Mouse (Mus musculus): ENCODE results near the gene Galk2. TPM values are rescaled to one million over a fixed set of nuclear protein-coding genes. Genes with fewer than 3 reads are reported as not detected.

Gene Galk2
- polyA plus RNA-seq, 1 experiment from 2014 or later = 29.2 TPM

Other genes with a start within 250 kb of the Galk2 start
- 3.1 TPM in 2 replicates for gene Cep152, start 234.0 kb upstream of the Galk2 start, polyA plus RNA-seq (2015; fragmentation: Nextera tagmentation; extraction: Ambion mirVana)
- gene Eid1, start 186.0 kb upstream of the Galk2 start, polyA plus RNA-seq (2015; fragmentation: Nextera tagmentation; extraction: Ambion mirVana) = 371 and 409 TPM in 2 replicates
- gene Shc4, start 135.0 kb upstream of the Galk2 start, polyA plus RNA-seq (2015; fragmentation: Nextera tagmentation; extraction: Ambion mirVana) = 3.8 and 4.4 TPM in 2 replicates
- gene Secisbp2l, start 76.2 kb upstream of the Galk2 start, polyA plus RNA-seq (2015; fragmentation: Nextera tagmentation; extraction: Ambion mirVana) = 26.9 and 27.9 TPM in 2 replicates
- 58.1 and 60.7 TPM in 2 replicates for gene Cops2, start within 50 bp of the Galk2 start, polyA plus RNA-seq (2015; fragmentation: Nextera tagmentation; extraction: Ambion mirVana)
- 0.39 and 0.83 TPM in 2 replicates for gene Fgf7, start 175.5 kb downstream of the Galk2 start, polyA plus RNA-seq (2015; fragmentation: Nextera tagmentation; extraction: Ambion mirVana)